Mouse (Mus musculus) forebrain, embryonic 15.5 days (tissue): Measurements from ENCODE around the gene Olfr1198. TPM values are rescaled to one million over a fixed set of nuclear protein-coding genes. Genes with fewer than 3 reads are reported as not detected.

Experiments used
- ATAC-seq: fragments of 200-750 bp; cut with Nextera tagmentation; replicated peaks from 2 replicates; pipeline ENCODE4 v1.8.0; 2017; ENCODE audit warnings: mild to moderate bottlenecking, moderate TSS enrichment, moderate library complexity
- H3K27ac ChIP-seq: fragments of 300-500 bp; sonication (generic); replicated peaks from 2 replicates; pipeline ENCODE4 v1.5.1; 2015; ENCODE audit warnings: mild to moderate bottlenecking, inconsistent platforms
- H3K27me3 ChIP-seq: fragments of 300-500 bp; sonication (generic); 2 replicates; pipeline ENCODE4 v1.6.1; 2015; ENCODE audit warnings: inconsistent platforms
- H3K36me3 ChIP-seq: fragments of 300-500 bp; sonication (generic); 2 replicates; pipeline ENCODE4 v1.6.1; 2015; ENCODE audit warnings: mild to moderate bottlenecking, inconsistent platforms
- H3K4me1 ChIP-seq: fragments of 300-500 bp; sonication (generic); 2 replicates; pipeline ENCODE4 v1.6.1; 2015; ENCODE audit warnings: inconsistent platforms
- H3K4me2 ChIP-seq: fragments of 300-500 bp; sonication (generic); replicated peaks from 2 replicates; pipeline ENCODE4 v1.6.1; 2015; ENCODE audit warnings: mild to moderate bottlenecking, inconsistent platforms
- H3K4me3 ChIP-seq: fragments of 300-500 bp; sonication (generic); 2 replicates; pipeline ENCODE4 v1.5.1; 2015; ENCODE audit warnings: mild to moderate bottlenecking, inconsistent platforms
- H3K9ac ChIP-seq: fragments of 300-500 bp; sonication (generic); replicated peaks from 2 replicates; pipeline ENCODE4 v1.6.1; 2015; ENCODE audit warnings: mild to moderate bottlenecking, inconsistent platforms
- H3K9me3 ChIP-seq: fragments of 300-500 bp; sonication (generic); 2 replicates; pipeline ENCODE4 v1.6.1; 2016; ENCODE audit warnings: inconsistent platforms
- WGBS: fragments of 180-500 bp; shearing (Covaris S2); methylation state at CpG from one replicate; pipeline ENCODE4 v1.1.7; 2015; ENCODE audit warnings: mixed read lengths; 5-methylcytosine and 5-hydroxymethylcytosine counted together
- polyA plus RNA-seq: library from polyadenylated mRNA; unstranded; fragments of >200 nt; fragmentation: Nextera tagmentation; extraction: Ambion mirVana; gene quantifications from 2 replicates; pipeline ENCODE4 v1.2.1, GENCODE M21; 2015

The Olfr1198 gene
- not detected in 2 replicates for polyA plus RNA-seq

DNA sequence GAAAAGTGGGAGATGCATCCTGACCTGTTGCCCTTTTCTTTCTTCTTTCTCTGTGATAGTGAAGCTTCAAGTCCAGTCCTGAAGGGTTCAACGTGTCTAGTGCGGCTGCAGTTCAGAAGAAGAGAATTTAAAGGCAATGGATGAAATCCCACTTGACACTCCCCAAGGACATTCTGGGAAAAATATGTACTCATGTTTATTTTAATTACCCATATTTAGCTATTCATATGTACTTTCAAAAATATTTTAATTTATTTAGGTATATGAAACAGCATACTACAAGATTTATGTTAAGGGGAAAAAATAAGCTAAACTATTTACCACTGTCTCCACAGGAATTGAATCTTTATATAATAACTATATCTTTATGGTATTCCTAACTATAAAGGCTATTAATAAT lies at the start of gene Olfr1198:
Gene Olfr1198, minus strand, starts transcription at position 101 of the 400 bp plus-strand sequence.
- H3K4me2 ChIP-seq = no peak within 1 kb of the TSS
- H3K4me1 ChIP-seq = no peaks in the 10 kb centered on the region
- H3K4me3 ChIP-seq = no peak within 1 kb of the TSS
- H3K36me3 ChIP-seq = no peaks in the 10 kb centered on the region
- ATAC-seq = no peak
- no peak within 1 kb of the TSS for H3K9ac ChIP-seq
- H3K9me3 ChIP-seq = no peaks in the 10 kb centered on the region
- WGBS = 93% methylated on average over 2 of the region's 2 CpGs
- no peaks in the 10 kb centered on the region for H3K27me3 ChIP-seq
- H3K27ac ChIP-seq = no peak within 1 kb of the TSS

DNA sequence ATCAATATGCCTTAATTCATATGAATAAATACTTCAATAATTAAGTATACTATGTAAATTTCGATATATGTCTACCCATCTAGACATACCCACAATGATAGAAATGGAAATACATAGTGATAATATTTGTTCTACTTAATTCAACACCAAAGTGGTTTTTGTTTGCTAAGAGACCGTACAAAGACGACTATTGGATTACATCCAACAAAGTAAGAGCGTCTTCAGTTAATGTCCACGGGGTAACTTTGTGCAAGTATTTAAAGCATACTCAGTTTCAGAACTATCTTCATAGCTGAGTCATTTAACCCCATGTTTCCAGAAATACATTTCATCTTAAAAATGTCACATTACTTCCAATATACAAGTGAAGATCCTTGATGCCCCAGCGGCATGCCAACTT lies 41.6 kb upstream of the Olfr1198 start, which contains the start of gene Olfr1201:
Gene Olfr1201, plus strand, starts transcription at position 301 of the 400 bp plus-strand sequence.
- no peaks in the 10 kb centered on the region for H3K9me3 ChIP-seq
- H3K4me3 ChIP-seq = no peak within 1 kb of the TSS
- no peaks in the 10 kb centered on the region for H3K4me1 ChIP-seq
- H3K36me3 ChIP-seq = no peaks in the 10 kb centered on the region
- no peak within 1 kb of the TSS for H3K27ac ChIP-seq
- H3K9ac ChIP-seq = no peak within 1 kb of the TSS
- ATAC-seq = no peak
- WGBS = 88% methylated on average over 6 of the region's 6 CpGs
- no peak within 1 kb of the TSS for H3K4me2 ChIP-seq
- no peaks in the 10 kb centered on the region for H3K27me3 ChIP-seq

DNA sequence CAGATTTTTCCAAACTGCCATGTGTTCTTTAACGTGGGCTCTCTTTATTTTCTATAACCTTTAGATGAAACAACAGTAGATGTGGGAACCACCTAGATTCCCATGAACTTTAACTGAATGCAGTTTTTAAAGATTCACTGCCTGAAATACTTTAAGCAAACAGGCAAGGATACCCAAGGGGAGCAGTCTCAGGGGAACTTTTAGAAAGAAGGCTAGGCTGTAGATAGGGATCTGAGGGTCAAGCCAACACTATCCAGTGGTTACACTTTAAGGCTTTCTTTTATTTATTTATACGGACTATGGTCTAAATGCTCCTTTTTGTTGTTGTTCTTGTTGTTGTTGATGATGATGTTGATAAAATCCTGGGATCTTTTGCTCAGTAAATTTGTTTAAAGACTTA lies 19.2 kb upstream of the Olfr1198 start, which contains the start of gene Olfr1200:
Gene Olfr1200, minus strand, starts transcription at position 101 of the 400 bp plus-strand sequence.
- H3K27me3 ChIP-seq = no peaks in the 10 kb centered on the region
- no peaks in the 10 kb centered on the region for H3K36me3 ChIP-seq
- H3K4me1 ChIP-seq = no peaks in the 10 kb centered on the region
- H3K9me3 ChIP-seq = no peaks in the 10 kb centered on the region
- no peak within 1 kb of the TSS for H3K4me2 ChIP-seq
- no peak for ATAC-seq
- H3K27ac ChIP-seq = no peak within 1 kb of the TSS
- H3K4me3 ChIP-seq = no peak within 1 kb of the TSS
- no peak within 1 kb of the TSS for H3K9ac ChIP-seq
- 82% methylated on average over 2 of the region's 2 CpGs for WGBS

DNA sequence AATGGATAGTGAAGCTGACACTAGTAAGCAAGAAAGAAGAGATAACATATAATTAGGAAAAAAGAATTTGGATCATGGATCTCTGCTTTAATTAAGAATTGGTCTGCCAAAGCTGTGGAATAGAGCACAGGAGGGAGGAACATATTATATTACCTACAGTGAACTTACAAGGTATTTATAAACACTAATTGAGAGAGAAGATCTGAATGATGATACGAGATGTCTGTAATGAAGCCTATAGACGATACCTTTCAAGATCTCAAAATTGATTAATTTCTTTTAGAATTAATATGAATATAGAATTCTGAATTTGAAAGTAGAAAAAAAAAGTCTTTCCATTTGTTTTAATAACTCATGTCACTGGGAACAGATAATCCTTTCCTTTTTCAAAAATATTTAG lies 9.2 kb upstream of the Olfr1198 start, which contains the start of gene Olfr1199:
Gene Olfr1199, minus strand, starts transcription at position 101 of the 400 bp plus-strand sequence.
- H3K4me3 ChIP-seq = no peak within 1 kb of the TSS
- no peaks in the 10 kb centered on the region for H3K27me3 ChIP-seq
- WGBS = 92% methylated on average over 2 of the region's 2 CpGs
- no peaks in the 10 kb centered on the region for H3K36me3 ChIP-seq
- no peak for ATAC-seq
- H3K4me2 ChIP-seq = no peak within 1 kb of the TSS
- no peaks in the 10 kb centered on the region for H3K4me1 ChIP-seq
- no peak within 1 kb of the TSS for H3K9ac ChIP-seq
- H3K9me3 ChIP-seq = no peaks in the 10 kb centered on the region
- no peak within 1 kb of the TSS for H3K27ac ChIP-seq

DNA sequence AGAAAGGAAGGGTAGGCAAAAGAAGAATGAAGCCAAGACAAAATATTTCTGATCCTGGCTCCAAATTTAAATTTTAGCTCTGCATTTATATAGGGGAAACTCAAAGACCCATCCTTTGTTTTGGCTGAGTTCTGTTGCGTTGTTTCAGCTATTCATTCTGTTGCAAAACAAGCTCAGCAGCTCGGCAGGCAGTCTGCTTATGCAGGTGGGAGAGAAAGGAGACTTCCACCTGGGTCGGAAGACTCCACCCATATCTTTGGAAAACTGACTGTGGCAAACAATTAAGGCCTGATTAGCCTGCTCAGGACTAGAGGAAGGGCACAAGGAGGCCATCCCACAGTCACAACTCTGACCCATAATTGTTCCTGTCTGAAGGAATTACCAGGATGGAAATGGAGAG lies 7.8 kb downstream of the Olfr1198 start:
- no peak for ATAC-seq
- no peaks in the 10 kb centered on the region for H3K36me3 ChIP-seq
- H3K9me3 ChIP-seq = no peaks in the 10 kb centered on the region
- no peak overlapping the region for H3K27ac ChIP-seq
- no peak overlapping the region for H3K4me3 ChIP-seq
- WGBS = 59% methylated on average over 3 of the region's 3 CpGs
- H3K9ac ChIP-seq = no peak overlapping the region
- H3K4me2 ChIP-seq = no peak overlapping the region
- no peaks in the 10 kb centered on the region for H3K4me1 ChIP-seq
- H3K27me3 ChIP-seq = no peaks in the 10 kb centered on the region

DNA sequence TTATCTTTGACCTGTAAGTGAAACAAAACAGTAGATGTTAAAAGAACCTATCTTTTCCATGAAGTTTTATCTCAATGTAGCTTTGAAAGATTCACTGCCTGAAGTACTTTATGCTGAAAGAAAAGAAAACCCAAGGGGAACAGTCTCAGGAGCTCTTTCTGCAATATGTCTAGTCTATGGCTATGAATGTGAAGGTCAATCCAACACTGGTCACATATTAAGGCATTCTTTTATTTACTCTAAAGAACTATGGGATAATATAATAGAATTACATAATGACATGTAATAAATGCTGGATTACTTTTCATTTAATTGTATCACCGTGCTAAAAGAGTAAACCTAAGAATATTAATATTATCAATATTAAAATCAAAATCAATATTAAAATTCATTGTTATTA lies 18.9 kb downstream of the Olfr1198 start, which contains the start of gene Olfr1197:
Gene Olfr1197, minus strand, starts transcription at position 101 of the 400 bp plus-strand sequence.
- Histone ChIP-seq H3K27me3 (no peaks in the 10 kb centered on the region), H3K27ac (no peak within 1 kb of the TSS), H3K4me3 (no peak within 1 kb of the TSS), H3K9ac (no peak within 1 kb of the TSS), H3K4me2 (no peak within 1 kb of the TSS), H3K9me3 (no peaks in the 10 kb centered on the region), H3K36me3 (no peaks in the 10 kb centered on the region), H3K4me1 (no peaks in the 10 kb centered on the region)
- no peak for ATAC-seq
- 78% methylated on average over 1 of the region's 1 CpGs for WGBS

DNA sequence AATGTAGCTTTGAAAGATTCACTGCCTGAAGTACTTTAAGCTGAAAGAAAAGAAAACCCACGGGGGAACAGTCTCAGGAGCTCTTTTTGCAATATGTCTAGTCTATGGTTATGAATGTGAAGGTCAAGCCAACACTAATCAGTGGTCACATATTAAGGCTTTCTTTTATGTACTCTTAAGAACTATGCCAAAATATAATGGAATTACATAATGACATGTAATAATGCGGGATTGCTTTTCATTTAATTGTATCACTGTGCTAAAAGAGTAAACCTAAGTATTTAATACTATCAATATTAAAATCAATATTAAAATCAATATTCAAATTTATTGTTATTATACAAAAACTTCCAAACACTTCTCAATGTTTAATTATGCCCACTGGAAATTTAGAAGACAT lies 46.7 kb downstream of the Olfr1198 start, which contains the start of gene Olfr1196:
Gene Olfr1196, minus strand, starts transcription at position 101 of the 400 bp plus-strand sequence.
- Histone ChIP-seq H3K4me1 (no peaks in the 10 kb centered on the region), H3K9me3 (no peaks in the 10 kb centered on the region), H3K36me3 (no peaks in the 10 kb centered on the region), H3K9ac (no peak within 1 kb of the TSS), H3K27ac (no peak within 1 kb of the TSS), H3K27me3 (no peaks in the 10 kb centered on the region), H3K4me3 (no peak within 1 kb of the TSS), H3K4me2 (no peak within 1 kb of the TSS)
- 86% methylated on average over 2 of the region's 2 CpGs for WGBS
- ATAC-seq = no peak

Other genes starting within 250 kb of the Olfr1198 start
- not detected in 2 replicates for gene Olfr1186, start 232.8 kb downstream of the Olfr1198 start, polyA plus RNA-seq
- gene Olfr1188, start 194.4 kb downstream of the Olfr1198 start, polyA plus RNA-seq = not detected in 2 replicates
- not detected in 2 replicates for gene Olfr1189, start 164.9 kb downstream of the Olfr1198 start, polyA plus RNA-seq
- not detected in 2 replicates for gene Olfr1191-ps1, start 110.8 kb downstream of the Olfr1198 start, polyA plus RNA-seq
- gene Olfr1192-ps1, start 102.9 kb downstream of the Olfr1198 start, polyA plus RNA-seq = not detected in 2 replicates
- not detected in 2 replicates for gene Olfr1193, start 75.7 kb downstream of the Olfr1198 start, polyA plus RNA-seq
- gene Olfr1195, start 62.2 kb downstream of the Olfr1198 start, polyA plus RNA-seq = not detected in 2 replicates
- gene Olfr1196, start 46.8 kb downstream of the Olfr1198 start, polyA plus RNA-seq = not detected in 2 replicates
- gene Olfr1197, start 19.0 kb downstream of the Olfr1198 start, polyA plus RNA-seq = not detected in 2 replicates
- not detected in 2 replicates for gene Olfr1199, start 9.1 kb upstream of the Olfr1198 start, polyA plus RNA-seq
- gene Olfr1200, start 19.1 kb upstream of the Olfr1198 start, polyA plus RNA-seq = not detected in 2 replicates
- not detected in 2 replicates for gene Olfr1201, start 41.7 kb upstream of the Olfr1198 start, polyA plus RNA-seq
- not detected in 2 replicates for gene Olfr1202, start 63.1 kb upstream of the Olfr1198 start, polyA plus RNA-seq
- not detected in 2 replicates for gene Olfr1205, start 78.4 kb upstream of the Olfr1198 start, polyA plus RNA-seq
- gene Olfr1204, start 97.9 kb upstream of the Olfr1198 start, polyA plus RNA-seq = not detected in 2 replicates
- gene Olfr1206, start 111.9 kb upstream of the Olfr1198 start, polyA plus RNA-seq = not detected in 2 replicates
- gene Olfr1208, start 150.9 kb upstream of the Olfr1198 start, polyA plus RNA-seq = not detected in 2 replicates
- not detected in 2 replicates for gene Olfr1209, start 163.8 kb upstream of the Olfr1198 start, polyA plus RNA-seq
- gene Olfr1211, start 186.7 kb upstream of the Olfr1198 start, polyA plus RNA-seq = not detected in 2 replicates
- not detected in 2 replicates for gene Olfr1212, start 202.6 kb upstream of the Olfr1198 start, polyA plus RNA-seq
- gene Gm13762, start 228.9 kb upstream of the Olfr1198 start, polyA plus RNA-seq = not detected in 2 replicates
- not detected in 2 replicates for gene Olfr1214, start 241.3 kb upstream of the Olfr1198 start, polyA plus RNA-seq